Mouse (Mus musculus): ENCODE data around the gene Cdc42bpb. TPM values are rescaled to one million over a fixed set of nuclear protein-coding genes. Genes with fewer than 3 reads are reported as not detected.

Gene Cdc42bpb
- total and polyA plus RNA-seq, 3 experiments, result 16.7 to 29.7 (median 25.4) TPM

DNA sequence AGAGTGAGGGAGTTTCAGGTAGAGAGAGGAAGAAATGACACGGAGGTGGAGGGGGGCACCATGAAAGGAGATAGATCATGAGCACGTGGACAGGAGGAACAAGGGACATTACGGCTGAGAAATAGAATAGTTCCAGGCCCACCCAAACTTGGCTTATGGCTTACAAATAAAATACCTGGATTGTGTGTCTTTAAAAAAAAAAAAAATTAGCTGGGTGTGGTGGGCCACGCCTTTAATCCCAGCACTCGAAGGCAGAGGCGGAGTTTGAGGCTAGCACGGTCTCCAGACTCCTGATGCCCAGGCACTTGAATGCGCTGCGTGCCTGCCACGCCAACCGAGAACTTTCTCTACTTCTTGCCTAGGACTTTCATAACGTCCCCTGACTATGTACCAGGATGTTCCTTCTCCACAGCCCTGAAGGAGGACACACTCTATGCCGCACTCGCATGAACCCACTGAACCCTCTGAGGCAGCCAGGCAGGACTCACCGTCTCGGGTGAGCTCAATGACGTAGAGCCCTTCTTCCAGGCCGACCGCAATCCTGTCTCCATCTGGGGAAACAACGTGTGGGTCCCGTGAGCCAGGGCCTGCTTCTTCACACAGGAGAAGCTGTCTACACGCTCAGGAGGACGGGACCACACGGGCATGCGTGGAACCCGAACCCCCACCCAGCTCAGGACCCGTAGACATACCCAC, 76.0 kb downstream of the Cdc42bpb start:
- H3K36me3 ChIP-seq (replicated peaks in 1 of 2; ENCODE audit: control insufficient read depth in 1 of 2, insufficient read depth in 1 of 2, low read length in 1 of 2), result peaks cover 62 to 80% of the 10 kb centered on the region in 2 experiments
- no peaks in the 10 kb centered on the region for H3K9me3 ChIP-seq (replicated peaks; ENCODE audit: low read length)
- TF ChIP-seq PAX5 (IDR thresholded peaks at IDR 0.05; ENCODE audit: low read length) (no peak), BHLHE40 (IDR thresholded peaks at IDR 0.05; ENCODE audit: low read depth, low read length) (peak; percentile 86; the same call in 1 of the 2 replicates), ZNF384 (IDR thresholded peaks at IDR 0.05; ENCODE audit: low read depth, low read length) (peak; percentile 87), POLR2A (IDR thresholded peaks at IDR 0.05; ENCODE audit: low read depth, low read length) (no peak)
- H3K79me2 ChIP-seq (replicated peaks; ENCODE audit: control insufficient read depth, extremely low read depth, insufficient read depth, poor library complexity, severe bottlenecking), result no peaks in the 10 kb centered on the region
- H3K4me3 ChIP-seq (replicated peaks in 1 of 3; ENCODE audit: low read depth in 2 of 3, low read length in 2 of 3, poor library complexity in 1 of 3), result peak overlapping the region; percentile 10 to 34 (median 13)
- peak; percentile 56 for DNase-seq (ENCODE audit: extremely low read depth)
- peaks cover 7 to 38% of the 10 kb centered on the region in 2 experiments for H3K4me1 ChIP-seq (ENCODE audit: control insufficient read depth in 1 of 2, insufficient read depth in 2 of 2)
- peak overlapping the region; percentile 60 for H3K4me2 ChIP-seq (ENCODE audit: insufficient read depth, low read depth, poor library complexity, severe bottlenecking)
- H3K27me3 ChIP-seq (replicated peaks), result no peaks in the 10 kb centered on the region
- peak overlapping the region; percentile 82 for H3K27ac ChIP-seq (ENCODE audit: insufficient read depth, low read depth)
- in situ Hi-C loops (cut with MboI; ENCODE audit: low pct_ligation_motif_present, low pct_unique_long_range_greater_than_20kb, low sequenced_read_pairs) (no loop called here), dilution Hi-C loops (cut with MboI; ENCODE audit: extremely low pct_ligation_motif_present, extremely low pct_unique_long_range_greater_than_20kb, low sequenced_read_pairs) (no loop called here)
- H3K9ac ChIP-seq (ENCODE audit: insufficient read depth, low read depth), result no peak overlapping the region

- H3K4me1 ChIP-seq (ENCODE audit: control insufficient read depth in 1 of 2, insufficient read depth in 2 of 2), result peaks cover 0 to 11% of the 10 kb centered on the region in 2 experiments; a peak in 2 of 4 replicates
- no peak overlapping the region for H3K4me3 ChIP-seq (replicated peaks in 1 of 3; ENCODE audit: low read depth in 2 of 3, low read length in 2 of 3, poor library complexity in 1 of 3)
- no peaks in the 10 kb centered on the region for H3K9me3 ChIP-seq (replicated peaks; ENCODE audit: low read length)
- H3K36me3 ChIP-seq (replicated peaks in 1 of 2; ENCODE audit: control insufficient read depth in 1 of 2, insufficient read depth in 1 of 2, low read length in 1 of 2), result peaks cover 48 to 78% of the 10 kb centered on the region in 2 experiments
- in situ Hi-C loops (cut with MboI; ENCODE audit: low pct_ligation_motif_present, low pct_unique_long_range_greater_than_20kb, low sequenced_read_pairs), result no loop called here
- no peaks in the 10 kb centered on the region for H3K27me3 ChIP-seq (replicated peaks)
- no peak overlapping the region for H3K9ac ChIP-seq (ENCODE audit: insufficient read depth, low read depth)
- dilution Hi-C loops (cut with MboI; ENCODE audit: extremely low pct_ligation_motif_present, extremely low pct_unique_long_range_greater_than_20kb, low sequenced_read_pairs), result no loop called here
- DNase-seq (ENCODE audit: extremely low read depth), result no peak
- H3K79me2 ChIP-seq (replicated peaks; ENCODE audit: control insufficient read depth, extremely low read depth, insufficient read depth, poor library complexity, severe bottlenecking), result no peaks in the 10 kb centered on the region
- no peak overlapping the region for H3K27ac ChIP-seq (ENCODE audit: insufficient read depth, low read depth)
- TF ChIP-seq BHLHE40 (IDR thresholded peaks at IDR 0.05; ENCODE audit: low read depth, low read length) (no peak), MYC (IDR thresholded peaks at IDR 0.05; ENCODE audit: low read depth, low read length) (no peak), HCFC1 (IDR thresholded peaks at IDR 0.05; ENCODE audit: low read depth, low read length) (no peak), JUN (IDR thresholded peaks at IDR 0.05; ENCODE audit: insufficient read depth, low read depth, low read length) (no peak), CHD1 (IDR thresholded peaks at IDR 0.05; ENCODE audit: low read depth, low read length) (no peak), NELFE (IDR thresholded peaks at IDR 0.05; ENCODE audit: low read depth, low read length) (no peak), UBTF (IDR thresholded peaks at IDR 0.05; ENCODE audit: low read depth, low read length) (no peak), MAFK (IDR thresholded peaks at IDR 0.05; ENCODE audit: insufficient replicate concordance, low read length) (no peak), USF1 (IDR thresholded peaks at IDR 0.05; ENCODE audit: low read depth, low read length) (no peak), TBP (conservative IDR thresholded peaks at IDR 0.05; ENCODE audit: low read depth, low read length) (no peak), MEF2A (IDR thresholded peaks at IDR 0.05; ENCODE audit: borderline replicate concordance, low read depth, low read length) (no peak), MAX (IDR thresholded peaks at IDR 0.05; ENCODE audit: low read length) (no peak), RAD21 (IDR thresholded peaks at IDR 0.05; ENCODE audit: low read depth, low read length) (no peak), POLR2A (IDR thresholded peaks at IDR 0.05; ENCODE audit: low read depth, low read length) (no peak), ETS1 (conservative IDR thresholded peaks at IDR 0.05; ENCODE audit: low read depth, low read length) (no peak), POLR2AphosphoS2 (IDR thresholded peaks at IDR 0.05; ENCODE audit: low read depth, low read length) (no peak), EP300 (IDR thresholded peaks at IDR 0.05; ENCODE audit: low read length) (no peak), IRF4 (IDR thresholded peaks at IDR 0.05; ENCODE audit: low read depth, low read length) (no peak), GABPA (IDR thresholded peaks at IDR 0.05; ENCODE audit: insufficient replicate concordance, low read depth, low read length) (no peak)
- no peak overlapping the region for H3K4me2 ChIP-seq (ENCODE audit: insufficient read depth, low read depth, poor library complexity, severe bottlenecking)
Measured at GRCm38 (mm10) chr12:111293025-111293424, 84.5 kb downstream of the Cdc42bpb start.
